13 mouse cellular contexts compared by ENCODE assay signal in the genomic region with DNA sequence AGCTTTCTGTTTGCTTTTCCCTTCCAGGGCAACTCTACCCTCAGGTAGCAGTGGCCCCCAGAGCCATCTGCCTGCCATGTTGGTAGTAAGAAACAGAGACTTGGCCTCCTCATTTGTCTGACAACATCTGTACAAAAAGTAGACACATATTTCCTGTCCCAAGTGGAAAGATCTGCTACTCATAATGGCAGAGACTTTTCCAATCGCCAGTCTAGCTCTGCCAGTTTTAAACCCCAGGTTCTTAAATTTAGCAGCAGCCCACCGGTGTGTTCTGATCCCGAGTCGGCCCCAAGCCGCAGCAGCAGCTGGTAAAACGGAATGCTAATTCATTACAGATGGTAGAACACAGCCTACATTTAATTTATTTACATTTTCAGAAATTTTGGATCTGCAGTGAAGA.
DNase-seq lines count a peak whose midpoint lies in the region; ATAC-seq and TF ChIP-seq lines count a peak whose summit lies in the region.
"Had no signal": no experiment of that assay in that cellular context is flagged by ENCODE, and none has a peak within 500 bp of the region (broad histone marks: within the 10 kb centered on the region; RNA-seq: fewer than 3 reads in every experiment).

No protein-coding gene starts in this region.

- H3K4me3 ChIP-seq in layer of hippocampus, adult 2 months, result no peak overlapping the region
- H3K4me3 ChIP-seq in embryonic facial prominence, embryonic 14.5 days (ENCODE audit: low read depth, low read length), result no peak overlapping the region
- H3K4me3 ChIP-seq in hindbrain, embryonic 14.5 days (replicated peaks; ENCODE audit: low read length), result no peak overlapping the region
- H3K4me3 ChIP-seq in midbrain, embryonic 15.5 days, result no peak overlapping the region
- H3K4me3 ChIP-seq: intestine, embryonic 15.5 days; lung, embryonic 15.5 days; megakaryocyte, embryonic 14.5 days; neural tube, embryonic 12.5 days had no signal

- TF ChIP-seq CTCF in layer of hippocampus, adult 2 months (conservative IDR thresholded peaks at IDR 0.05), result no peak

- WGBS in embryonic facial prominence, embryonic 14.5 days, result 29% methylated on average over 6 of the region's 6 CpGs
- 53% methylated on average over 6 of the region's 6 CpGs for WGBS in hindbrain, embryonic 14.5 days
- WGBS in midbrain, embryonic 15.5 days, result 46% methylated on average over 6 of the region's 6 CpGs

- H3K4me2 ChIP-seq in embryonic facial prominence, embryonic 14.5 days (ENCODE audit: low read depth, low read length), result no peak overlapping the region
- H3K4me2 ChIP-seq in hindbrain, embryonic 14.5 days (replicated peaks), result no peak overlapping the region
- no peak overlapping the region for H3K4me2 ChIP-seq in midbrain, embryonic 15.5 days
- H3K4me2 ChIP-seq: intestine, embryonic 15.5 days; lung, embryonic 15.5 days; neural tube, embryonic 12.5 days had no signal

- H3K9me3 ChIP-seq in embryonic facial prominence, embryonic 14.5 days (ENCODE audit: control insufficient read depth, low read length), result no peaks in the 10 kb centered on the region
- no peaks in the 10 kb centered on the region for H3K9me3 ChIP-seq in hindbrain, embryonic 14.5 days (ENCODE audit: control insufficient read depth, low read length)
- H3K9me3 ChIP-seq in midbrain, embryonic 15.5 days, result no peaks in the 10 kb centered on the region
- H3K9me3 ChIP-seq: G1E; intestine, embryonic 15.5 days; lung, embryonic 15.5 days; megakaryocyte, embryonic 14.5 days; neural tube, embryonic 12.5 days had no signal

- no peaks in the 10 kb centered on the region; the same call in 1 of the 2 replicates for H3K4me1 ChIP-seq in embryonic facial prominence, embryonic 14.5 days (ENCODE audit: control insufficient read depth, insufficient read depth, low read length)
- H3K4me1 ChIP-seq in hindbrain, embryonic 14.5 days (replicated peaks; ENCODE audit: control insufficient read depth, insufficient read depth, low read length), result peaks cover 7% of the 10 kb centered on the region; the same call in 1 of the 2 replicates
- no peaks in the 10 kb centered on the region for H3K4me1 ChIP-seq in midbrain, embryonic 15.5 days
- H3K4me1 ChIP-seq: intestine, embryonic 15.5 days; lung, embryonic 15.5 days; megakaryocyte, embryonic 14.5 days had no signal

- H3K27ac ChIP-seq in layer of hippocampus, adult 2 months, result peak overlapping the region; percentile 40
- peak overlapping the region; percentile 61 for H3K27ac ChIP-seq in embryonic facial prominence, embryonic 14.5 days (replicated peaks; ENCODE audit: low read depth, low read length)
- H3K27ac ChIP-seq in hindbrain, embryonic 14.5 days, result peak overlapping the region; percentile 38; the same call in 1 of the 2 replicates
- peak overlapping the region; percentile 12 for H3K27ac ChIP-seq in midbrain, embryonic 15.5 days
- H3K27ac ChIP-seq: intestine, embryonic 15.5 days; lung, embryonic 15.5 days; neural tube, embryonic 12.5 days had no signal

- peak; percentile 30; the same call in 1 of the 2 replicates for ATAC-seq in embryonic facial prominence, embryonic 14.5 days (ENCODE audit: low read depth)
- no peak for ATAC-seq in hindbrain, embryonic 14.5 days (ENCODE audit: low FRiP score)
- no peak for ATAC-seq in midbrain, embryonic 15.5 days (replicated peaks)
- ATAC-seq: intestine, embryonic 15.5 days had no signal

- H3K27me3 ChIP-seq in embryonic facial prominence, embryonic 14.5 days (replicated peaks; ENCODE audit: control insufficient read depth, insufficient read depth, low read length), result no peaks in the 10 kb centered on the region
- H3K27me3 ChIP-seq in hindbrain, embryonic 14.5 days (ENCODE audit: control insufficient read depth, insufficient read depth, low read length), result no peaks in the 10 kb centered on the region
- H3K27me3 ChIP-seq in midbrain, embryonic 15.5 days (replicated peaks), result no peaks in the 10 kb centered on the region
- H3K27me3 ChIP-seq: intestine, embryonic 15.5 days; lung, embryonic 15.5 days; megakaryocyte, embryonic 14.5 days; neural tube, embryonic 12.5 days had no signal

- no peak overlapping the region for H3K9ac ChIP-seq in embryonic facial prominence, embryonic 14.5 days (ENCODE audit: low read depth, low read length)
- no peak overlapping the region for H3K9ac ChIP-seq in hindbrain, embryonic 14.5 days
- no peak overlapping the region for H3K9ac ChIP-seq in midbrain, embryonic 15.5 days
- H3K9ac ChIP-seq: intestine, embryonic 15.5 days; lung, embryonic 15.5 days; neural tube, embryonic 12.5 days had no signal

- no peak for DNase-seq in layer of hippocampus, adult 2 months (ENCODE audit: low spot score in 2 of 2)
- no peak for DNase-seq in layer of hippocampus, adult 8-10 months (ENCODE audit: low spot score in 2 of 2)
- DNase-seq in embryonic facial prominence, embryonic 14.5 days (ENCODE audit: low spot score), result peak; percentile 72
- DNase-seq in hindbrain, embryonic 14.5 days (ENCODE audit: low spot score), result no peak
- no peak for DNase-seq in thymus, adult 18-20 months
- no peak for DNase-seq in kidney, postnatal 25 days
- DNase-seq: heart, adult 11 months had no signal

- H3K36me3 ChIP-seq in embryonic facial prominence, embryonic 14.5 days (ENCODE audit: control insufficient read depth, insufficient read depth, low read length), result no peaks in the 10 kb centered on the region
- H3K36me3 ChIP-seq in hindbrain, embryonic 14.5 days (replicated peaks; ENCODE audit: control insufficient read depth, insufficient read depth), result no peaks in the 10 kb centered on the region
- H3K36me3 ChIP-seq in midbrain, embryonic 15.5 days (replicated peaks), result no peaks in the 10 kb centered on the region
- H3K36me3 ChIP-seq: intestine, embryonic 15.5 days; lung, embryonic 15.5 days; neural tube, embryonic 12.5 days had no signal
